Mouse (Mus musculus) lung, postnatal 4 days (tissue): ENCODE data around the gene Slc41a2.

ENCODE experiments used
- DNase-seq, 2 experiments: peaks; one replicate each; pipeline ENCODE4 v3.0.0; 2021

The Slc41a2 gene

DNA sequence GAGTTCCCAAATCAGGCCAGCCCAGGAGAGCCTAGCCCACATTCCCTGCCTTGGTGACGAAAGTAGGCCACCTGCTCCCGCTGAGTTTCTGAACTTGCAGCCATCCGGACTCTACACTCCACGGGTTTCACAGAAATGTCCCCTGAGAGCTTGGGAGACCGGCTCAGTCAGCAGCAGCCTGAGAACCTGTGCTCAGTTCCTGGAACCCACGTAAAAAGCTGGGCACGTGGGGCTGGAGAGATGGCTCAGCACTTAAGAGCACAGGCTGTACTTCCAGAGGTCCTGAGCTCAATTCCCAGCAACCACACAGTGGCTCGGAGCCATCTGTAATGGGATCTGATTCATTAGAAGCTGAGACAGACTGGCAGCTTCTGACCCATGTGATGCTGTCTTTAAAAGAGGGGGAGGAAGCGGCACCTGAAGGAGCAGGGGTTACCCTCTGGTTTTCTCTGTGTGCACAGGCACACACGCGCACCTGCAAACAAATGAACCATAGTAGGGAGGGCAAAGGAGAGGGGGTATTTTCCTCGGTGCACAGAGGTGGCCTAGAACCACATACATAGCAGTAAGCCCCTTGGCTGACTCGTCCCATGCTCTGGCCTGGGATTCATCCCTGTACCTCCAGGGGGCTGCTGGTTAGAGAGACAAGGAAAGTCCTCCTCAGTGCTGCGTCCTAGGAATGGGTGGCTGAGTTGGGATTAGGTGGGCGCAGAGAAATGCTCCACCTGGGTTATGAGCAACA, 155.7 kb downstream of the Slc41a2 start:
- no peak for DNase-seq
